Mouse (Mus musculus) small intestine, adult 10 weeks (tissue): ENCODE data around the gene Ffar3. TPM values are rescaled to one million over a fixed set of nuclear protein-coding genes. Genes with fewer than 3 reads are reported as not detected.

Source experiments
- polyA plus RNA-seq: library from polyadenylated mRNA; stranded (reverse); fragments of 350-450 nt; fragmentation: Illumina TruSeq; extraction: RNeasy Lipid Tissue Mini Kit (QIAGEN cat#74804); gene quantifications from one replicate; pipeline ENCODE4 v1.2.3, GENCODE M21; 2014; ENCODE audit warnings: low replicate concordance

The Ffar3 gene
- polyA plus RNA-seq: not detected

GRCm38 (mm10) chr7:30856078-30856477 is at the start of gene Ffar3:
Gene Ffar3 (minus strand): TSS chr7:30856178.

GRCm38 (mm10) chr7:30880176-30880575 is 24.2 kb upstream of the Ffar3 start, which contains the start of gene Cd22:
Gene Cd22 (minus strand): TSS chr7:30880342.

GRCm38 (mm10) chr7:30861464-30861863 is 5.5 kb upstream of the Ffar3 start, which contains the start of gene Ffar1:
Gene Ffar1 (minus strand): TSS chr7:30861564.

GRCm38 (mm10) chr7:30823675-30824074 is 32.3 kb downstream of the Ffar3 start, which contains the start of gene Ffar2:
Gene Ffar2 (minus strand): TSS chr7:30823775.

Other genes starting within 250 kb of the Ffar3 start
- gene Upk1a, start 243.3 kb downstream of the Ffar3 start, polyA plus RNA-seq: not detected
- gene Cox6b1, start 230.0 kb downstream of the Ffar3 start, polyA plus RNA-seq: 1,034 TPM
- gene Etv2, start 220.3 kb downstream of the Ffar3 start, polyA plus RNA-seq: not detected
- not detected for gene Rbm42, start 205.9 kb downstream of the Ffar3 start, polyA plus RNA-seq
- gene Haus5, start 191.2 kb downstream of the Ffar3 start, polyA plus RNA-seq: 2.8 TPM
- not detected for gene Pmis2, start 184.6 kb downstream of the Ffar3 start, polyA plus RNA-seq
- gene 2200002J24Rik, start 157.3 kb downstream of the Ffar3 start, polyA plus RNA-seq: not detected
- gene Atp4a, start 144.0 kb downstream of the Ffar3 start, polyA plus RNA-seq: not detected
- gene Tmem147, start 126.6 kb downstream of the Ffar3 start, polyA plus RNA-seq: 4.8 TPM
- gene Gapdhs, start 112.5 kb downstream of the Ffar3 start, polyA plus RNA-seq: not detected
- gene Sbsn, start 104.7 kb downstream of the Ffar3 start, polyA plus RNA-seq: 0.15 TPM
- not detected for gene Dmkn, start 92.4 kb downstream of the Ffar3 start, polyA plus RNA-seq
- not detected for gene Krtdap, start 68.3 kb downstream of the Ffar3 start, polyA plus RNA-seq
- gene Ffar2, start 32.4 kb downstream of the Ffar3 start, polyA plus RNA-seq: 1.7 TPM
- 0.85 TPM for gene Ffar1, start 5.4 kb upstream of the Ffar3 start, polyA plus RNA-seq
- gene Cd22, start 24.2 kb upstream of the Ffar3 start, polyA plus RNA-seq: 3.0 TPM
- not detected for gene Mag, start 58.7 kb upstream of the Ffar3 start, polyA plus RNA-seq
- gene Hamp2, start 68.5 kb upstream of the Ffar3 start, polyA plus RNA-seq: 2.0 TPM
- gene Hamp, start 87.9 kb upstream of the Ffar3 start, polyA plus RNA-seq: not detected
- gene Usf2, start 100.6 kb upstream of the Ffar3 start, polyA plus RNA-seq: 52.9 TPM
- 4.8 TPM for gene Lsr, start 117.3 kb upstream of the Ffar3 start, polyA plus RNA-seq
- 4.1 TPM for gene Fam187b, start 117.6 kb upstream of the Ffar3 start, polyA plus RNA-seq
- 0.93 TPM for gene Fxyd5, start 186.3 kb upstream of the Ffar3 start, polyA plus RNA-seq
- not detected for gene Fxyd7, start 195.3 kb upstream of the Ffar3 start, polyA plus RNA-seq
- gene Fxyd1, start 201.0 kb upstream of the Ffar3 start, polyA plus RNA-seq: 1.4 TPM
- gene Lgi4, start 203.2 kb upstream of the Ffar3 start, polyA plus RNA-seq: 0.11 TPM
- 7.4 TPM for gene Fxyd3, start 220.5 kb upstream of the Ffar3 start, polyA plus RNA-seq